Mouse (Mus musculus) layer of hippocampus, adult 2 months (tissue): ENCODE results near the gene Sytl2. TPM values are rescaled to one million over a fixed set of nuclear protein-coding genes. Genes with fewer than 3 reads are reported as not detected.

ENCODE experiments used
- DNase-seq, 2 experiments: peaks; one replicate each; pipeline ENCODE4 v3.0.0; 2022; ENCODE audit warnings: low spot score in 2 of 2
- H3K27ac ChIP-seq: fragments of 200-600 bp; 2 replicates; pipeline ENCODE4 v1.8.1; 2022
- H3K4me3 ChIP-seq: fragments of 200-600 bp; 2 replicates; pipeline ENCODE4 v1.8.1; 2022; ENCODE audit warnings: mild to moderate bottlenecking
- CTCF ChIP-seq: fragments of 200-600 bp; conservative IDR thresholded peaks from 2 replicates; pipeline ENCODE4 v1.8.1; 2022; ENCODE audit warnings: antibody characterized with exemption, mild to moderate bottlenecking, moderate library complexity
- total RNA-seq, 2 experiments: library from RNA; stranded (reverse); gene quantifications; 2 replicates each; pipeline ENCODE4 v1.2.3; 2021

Gene Sytl2
- total RNA-seq, 2 experiments from 2014 or later = 30.1 to 36.0 TPM

- 0 out of 2 replicates have a peak overlapping the region, but pooled peaks have one; percentile 15 for H3K27ac ChIP-seq
- no peak for TF ChIP-seq CTCF
- DNase-seq = no peak
- no peak overlapping the region for H3K4me3 ChIP-seq
These were observed 53.9 kb downstream of the Sytl2 start for GRCm38 (mm10) chr7:90355995-90356394.

GRCm38 (mm10) chr7:90362788-90363187 is 60.7 kb downstream of the Sytl2 start:
- Histone ChIP-seq H3K4me3 (no peak overlapping the region), H3K27ac (no peak overlapping the region)
- DNase-seq = no peak
- no peak for TF ChIP-seq CTCF

DNA sequence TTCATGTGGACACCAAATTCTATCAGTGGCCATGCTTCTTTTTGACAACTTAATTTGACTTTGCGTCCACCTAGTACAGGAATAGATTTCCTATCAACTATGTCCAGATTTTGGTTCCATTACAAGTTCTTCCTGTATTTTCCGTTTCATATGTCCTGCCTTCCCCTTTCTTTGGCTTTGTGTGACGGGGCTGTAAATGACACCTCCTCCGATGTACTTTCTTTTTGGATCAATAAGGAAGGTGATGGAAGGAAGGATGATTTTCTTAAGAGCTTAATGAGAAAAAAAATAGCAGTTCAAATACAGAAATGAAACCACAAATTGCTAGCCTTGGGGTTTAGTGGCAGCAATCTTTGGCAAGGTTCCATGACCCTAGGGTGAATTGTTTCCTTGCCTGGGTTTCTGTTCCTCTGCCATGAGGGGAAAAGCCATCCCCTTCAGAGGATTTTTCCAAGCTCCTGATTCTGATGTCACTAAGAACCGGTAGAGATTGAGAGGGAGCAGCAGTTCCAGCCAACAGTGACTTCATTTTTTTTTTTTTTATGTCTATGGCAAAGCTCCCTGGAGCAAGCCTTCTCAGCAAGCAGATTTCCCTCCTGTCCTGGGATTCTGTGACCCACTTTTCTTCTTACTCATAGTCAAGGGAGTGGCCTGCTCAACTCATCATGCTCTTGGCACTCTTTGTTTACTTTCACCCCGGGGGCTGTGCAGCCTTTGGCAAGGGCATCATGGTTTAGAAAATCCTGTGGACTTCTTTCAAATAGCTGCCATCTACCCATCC is 68.2 kb downstream of the Sytl2 start:
- no peak for DNase-seq
- no peak for TF ChIP-seq CTCF
- H3K4me3 ChIP-seq = no peak overlapping the region
- H3K27ac ChIP-seq = no peak overlapping the region

DNA sequence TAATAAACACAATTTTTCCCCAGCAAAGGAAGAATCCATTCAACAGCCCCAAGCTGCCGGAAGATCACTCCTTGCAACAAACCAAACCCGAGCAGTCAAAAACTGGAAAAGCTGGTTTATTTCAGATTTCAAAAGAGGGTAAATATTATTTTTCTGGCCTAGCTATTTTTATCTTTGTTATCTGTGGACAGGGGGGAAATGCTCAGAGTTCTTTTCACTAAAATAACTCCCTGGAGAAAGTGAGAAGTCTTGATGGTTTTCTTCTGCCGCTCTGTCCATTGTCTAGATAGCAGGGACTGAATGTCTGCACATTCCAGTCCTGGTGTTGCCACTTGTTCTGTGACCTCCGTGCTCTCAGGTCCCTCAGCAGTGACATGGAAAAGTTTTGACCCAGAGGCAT is 70.8 kb downstream of the Sytl2 start:
- no peak for DNase-seq
- Histone ChIP-seq H3K4me3 (no peak overlapping the region), H3K27ac (no peak overlapping the region)
- no peak for TF ChIP-seq CTCF

- TF ChIP-seq CTCF = no peak
- DNase-seq = no peak
- H3K27ac ChIP-seq = no peak overlapping the region
- no peak overlapping the region for H3K4me3 ChIP-seq
These were observed 82.4 kb downstream of the Sytl2 start for GRCm38 (mm10) chr7:90384411-90384810.

GRCm38 (mm10) chr7:90386885-90387459 is 84.9 kb downstream of the Sytl2 start:
- no peak for TF ChIP-seq CTCF
- Histone ChIP-seq H3K4me3 (peak overlapping the region; percentile 57), H3K27ac (peak overlapping the region; percentile 79)
- DNase-seq = peak; percentile 53 to 63

GRCm38 (mm10) chr7:90389765-90390164 is 87.7 kb downstream of the Sytl2 start:
- no peak overlapping the region for H3K27ac ChIP-seq
- TF ChIP-seq CTCF = no peak
- H3K4me3 ChIP-seq = no peak overlapping the region
- no peak for DNase-seq

DNA sequence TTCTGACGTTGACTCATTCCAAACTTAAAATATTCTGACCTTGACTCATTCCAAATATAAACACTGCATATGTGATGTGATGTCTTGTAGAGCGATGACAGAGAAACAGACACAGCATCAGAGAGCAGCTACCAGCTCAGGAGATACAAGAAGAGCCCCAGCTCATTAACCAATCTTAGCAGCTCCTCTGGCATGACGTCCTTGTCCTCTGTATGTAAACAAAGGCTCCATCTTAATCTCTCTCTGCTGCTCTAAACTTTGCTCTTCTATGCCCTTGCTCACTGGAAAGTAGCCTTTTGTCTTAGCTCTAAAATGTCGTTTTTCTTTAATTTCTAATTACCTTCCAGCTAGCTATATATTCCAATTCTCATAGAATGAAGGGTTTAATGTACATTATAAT is 93.0 kb downstream of the Sytl2 start:
- DNase-seq = no peak

DNA sequence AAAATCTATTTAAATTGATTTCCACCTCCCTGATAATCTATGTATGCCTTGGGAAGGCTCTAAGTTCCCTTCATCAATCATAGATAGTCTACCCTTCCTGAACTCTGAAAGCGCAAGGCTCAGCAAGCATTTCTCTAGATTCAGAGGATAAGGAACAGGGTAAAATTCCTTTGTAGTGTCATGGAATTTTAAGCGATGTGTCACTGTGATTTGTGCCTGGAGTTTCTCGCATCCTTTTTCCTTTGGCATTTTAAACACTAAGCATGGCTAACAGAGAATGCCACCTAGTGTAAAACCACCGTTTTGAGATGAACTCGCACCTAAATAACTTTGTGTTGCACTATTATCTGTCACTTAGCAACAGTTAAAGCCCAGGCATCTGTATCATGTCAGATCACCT is 93.9 kb downstream of the Sytl2 start:
- no peak for TF ChIP-seq CTCF
- H3K4me3 ChIP-seq = no peak overlapping the region
- DNase-seq = no peak
- no peak overlapping the region for H3K27ac ChIP-seq

More for the DNA sequence above, 93.0 kb downstream of the Sytl2 start:
- no peak overlapping the region for H3K27ac ChIP-seq
- H3K4me3 ChIP-seq = no peak overlapping the region
- TF ChIP-seq CTCF = no peak

DNA sequence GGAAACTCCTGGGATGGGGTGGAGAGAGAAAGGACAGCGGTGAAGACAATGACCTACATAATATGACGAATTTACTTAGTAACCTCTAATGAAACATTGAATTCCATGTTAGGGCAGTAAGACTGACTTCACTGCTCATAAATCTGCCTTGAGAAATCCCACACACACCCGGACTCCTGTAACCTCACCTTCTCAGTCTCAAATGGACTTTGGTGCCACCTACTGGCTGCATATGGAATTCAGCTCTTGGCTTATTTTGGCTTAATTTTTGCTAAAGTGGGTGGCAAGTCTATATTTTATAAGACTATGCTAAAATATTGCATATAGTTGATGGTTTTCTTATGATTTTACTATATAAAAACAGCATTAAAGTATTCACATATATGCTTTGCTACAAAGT is 107.9 kb downstream of the Sytl2 start:
- TF ChIP-seq CTCF = peak; percentile 94
- DNase-seq = peak; percentile 33 to 71
- H3K27ac ChIP-seq = no peak overlapping the region
- no peak overlapping the region for H3K4me3 ChIP-seq

GRCm38 (mm10) chr7:90426020-90427001 is 124.3 kb downstream of the Sytl2 start, which contains the start of gene Ccdc89:
TSS of gene Ccdc89 (plus strand) at chr7:90426577.
- Histone ChIP-seq H3K27ac (peak within 1 kb of the TSS; percentile 59), H3K4me3 (peak within 1 kb of the TSS; percentile 53)
- TF ChIP-seq CTCF = no peak
- peak; percentile 75 to 89 for DNase-seq

GRCm38 (mm10) chr7:90427006-90427405 is 125.0 kb downstream of the Sytl2 start:
- TF ChIP-seq CTCF = no peak
- Histone ChIP-seq H3K27ac (peak overlapping the region; percentile 32; the same call in 1 of the 2 replicates), H3K4me3 (peak overlapping the region; percentile 53)
- no peak for DNase-seq

DNA sequence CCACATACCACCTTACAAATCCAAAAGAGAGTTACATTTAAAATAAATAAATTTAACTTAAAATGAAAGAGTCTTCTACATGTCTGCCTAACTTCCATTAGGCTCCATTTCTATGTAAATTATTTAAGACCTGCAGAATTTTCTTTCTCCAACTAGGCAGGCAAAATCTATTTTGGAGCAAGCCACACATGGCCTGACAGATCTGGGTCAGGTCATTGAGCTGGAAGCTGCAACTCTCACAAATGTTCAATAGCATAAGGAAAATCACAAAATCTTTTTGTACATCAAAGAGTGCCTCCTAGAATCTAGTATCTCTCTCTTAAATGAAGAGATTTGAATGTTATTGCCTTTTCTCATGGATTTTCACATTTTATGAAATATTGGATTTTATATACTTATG is 130.2 kb downstream of the Sytl2 start:
- no peak for TF ChIP-seq CTCF
- Histone ChIP-seq H3K27ac (no peak overlapping the region), H3K4me3 (no peak overlapping the region)
- DNase-seq = no peak
